Mouse (Mus musculus) myocyte (in vitro differentiated cells): Measurements from ENCODE around the gene Gm3417. TPM values are rescaled to one million over a fixed set of nuclear protein-coding genes. Genes with fewer than 3 reads are reported as not detected.
A peak's percentile ranks its signal among the peaks of the same experiment; 100 is the strongest.

Experiments
- H3K27me3 ChIP-seq: one replicate; pipeline ENCODE4 v1.6.1; 2011; ENCODE audit not compliant: control insufficient read depth, insufficient read depth, insufficient read length
- H3K36me3 ChIP-seq: one replicate; pipeline ENCODE4 v1.6.1; 2011; ENCODE audit not compliant: control insufficient read depth, insufficient read depth
- H3K4me2 ChIP-seq: one replicate; pipeline ENCODE4 v1.6.1; 2011; ENCODE audit warnings: low read depth, control low read depth
- H3K4me3 ChIP-seq: one replicate; pipeline ENCODE4 v1.5.1; 2011; ENCODE audit warnings: mild to moderate bottlenecking, control low read depth, moderate library complexity
- H3K79me2 ChIP-seq: one replicate; pipeline ENCODE4 v1.6.1; 2011; ENCODE audit not compliant: control insufficient read depth, insufficient read depth
- H3ac ChIP-seq: one replicate; pipeline ENCODE4 v1.6.1; 2011; ENCODE audit not compliant: control insufficient read depth, insufficient read length
- CEBPB ChIP-seq: IDR thresholded peaks from 2 replicates; pipeline ENCODE4 v1.6.1; 2011; ENCODE audit warnings: mild to moderate bottlenecking, moderate library complexity; ENCODE audit not compliant: poor library complexity, insufficient read depth, severe bottlenecking
- E2F4 ChIP-seq: IDR thresholded peaks from one replicate; pipeline ENCODE4 v1.6.1; 2011; ENCODE audit warnings: mild to moderate bottlenecking, control low read depth, moderate library complexity; ENCODE audit not compliant: insufficient read depth
- MAX ChIP-seq: IDR thresholded peaks from one replicate; pipeline ENCODE4 v1.6.1; 2011; ENCODE audit warnings: low read depth, mild to moderate bottlenecking, control low read depth
- MYOD1 ChIP-seq, 3 experiments: IDR thresholded peaks; one replicate each; pipeline ENCODE4 v1.6.1; 2011; ENCODE audit warnings: control low read depth in 2 of 3, low read depth in 2 of 3, mild to moderate bottlenecking in 2 of 3, moderate library complexity in 1 of 3; ENCODE audit not compliant: insufficient read length in 2 of 3, control insufficient read depth in 1 of 3
- MYOG ChIP-seq, 3 experiments: IDR thresholded peaks; one replicate each; pipeline ENCODE4 v1.6.1; 2011; ENCODE audit warnings: control low read depth in 2 of 3, low read depth in 2 of 3, mild to moderate bottlenecking in 2 of 3; ENCODE audit not compliant: insufficient read length in 2 of 3, control insufficient read depth in 1 of 3, insufficient read depth in 1 of 3
- POLR2A ChIP-seq: IDR thresholded peaks from one replicate; pipeline ENCODE4 v1.6.1; 2011; ENCODE audit warnings: low read depth, mild to moderate bottlenecking, control low read depth, moderate library complexity; ENCODE audit not compliant: insufficient read length
- POLR2AphosphoS2 ChIP-seq: IDR thresholded peaks from one replicate; pipeline ENCODE4 v1.6.1; 2011; ENCODE audit warnings: low read depth, control low read depth; ENCODE audit not compliant: insufficient read length
- REST ChIP-seq: IDR thresholded peaks from one replicate; pipeline ENCODE4 v1.6.1; 2011; ENCODE audit warnings: mild to moderate bottlenecking, control low read depth, moderate library complexity; ENCODE audit not compliant: insufficient read depth, insufficient read length
- SRF ChIP-seq: IDR thresholded peaks from one replicate; pipeline ENCODE4 v1.6.1; 2011; ENCODE audit warnings: low read depth; ENCODE audit not compliant: control insufficient read depth, insufficient read length
- TCF12 ChIP-seq: IDR thresholded peaks from one replicate; pipeline ENCODE4 v1.6.1; 2011; ENCODE audit warnings: mild to moderate bottlenecking, control low read depth; ENCODE audit not compliant: poor library complexity, insufficient read depth, severe bottlenecking
- TCF3 ChIP-seq: IDR thresholded peaks from one replicate; pipeline ENCODE4 v1.6.1; 2011; ENCODE audit warnings: low read depth, control low read depth; ENCODE audit not compliant: insufficient read length
- USF1 ChIP-seq: IDR thresholded peaks from one replicate; pipeline ENCODE4 v1.6.1; 2011; ENCODE audit warnings: low read depth, mild to moderate bottlenecking, control low read depth, moderate library complexity
- polyA plus RNA-seq: library from polyadenylated mRNA; unstranded; fragments of >200 nt; fragmentation: generic; extraction: Trizol; gene quantifications from one replicate; pipeline ENCODE4 v1.2.1, GENCODE M21; 2012; ENCODE audit warnings: missing spikeins

The Gm3417 gene
- polyA plus RNA-seq, 1 experiment: 0.31 TPM

DNA sequence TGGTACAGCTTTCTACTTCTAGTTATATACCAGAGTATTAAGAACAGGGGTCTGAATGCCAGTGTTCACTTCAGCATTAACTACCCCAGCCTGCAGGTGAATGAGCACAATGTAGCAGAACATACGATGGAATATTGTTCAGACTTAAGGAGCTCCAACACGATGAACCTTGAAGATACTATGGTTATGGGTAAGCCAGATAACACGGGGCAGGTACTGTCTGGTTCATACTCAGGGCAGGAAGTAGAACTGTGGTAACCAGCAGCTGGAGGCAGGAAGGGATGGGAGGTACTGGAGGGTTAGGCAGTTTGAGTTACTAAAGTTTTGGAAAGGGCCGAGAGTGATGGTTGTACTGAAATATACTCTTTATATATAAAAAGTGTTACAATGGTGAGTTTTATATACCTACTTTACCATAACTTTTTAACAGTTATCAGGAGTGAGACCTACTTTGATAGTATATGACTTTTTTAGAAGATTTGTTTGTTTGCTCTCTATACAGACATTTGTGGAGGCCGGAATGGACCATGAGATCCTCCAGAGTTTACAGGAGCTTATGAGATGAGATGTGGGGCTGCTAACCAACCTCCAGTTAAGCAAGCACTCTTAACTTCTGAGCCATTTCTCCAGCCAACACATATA is 19.8 kb downstream of the Gm3417 start:
- peaks cover 64% of the 10 kb centered on the region for H3K79me2 ChIP-seq
- H3K36me3 ChIP-seq: peaks cover 49% of the 10 kb centered on the region
- peak overlapping the region; percentile 80 for H3K4me2 ChIP-seq
- no peaks in the 10 kb centered on the region for H3K27me3 ChIP-seq
- TF ChIP-seq E2F4: no peak
- TF ChIP-seq MAX: no peak
- no peak for TF ChIP-seq TCF12
- no peak for TF ChIP-seq MYOD1 (IDR thresholded peaks at IDR 0.05; ENCODE audit: control insufficient read depth in 1 of 3, insufficient read length in 2 of 3, low read depth in 2 of 3)
- no peak for TF ChIP-seq SRF
- no peak for TF ChIP-seq USF1
- TF ChIP-seq POLR2AphosphoS2: no peak
- no peak for TF ChIP-seq POLR2A
- TF ChIP-seq REST: no peak
- TF ChIP-seq TCF3: no peak
- TF ChIP-seq MYOG (IDR thresholded peaks at IDR 0.05; ENCODE audit: control insufficient read depth in 1 of 3, insufficient read depth in 1 of 3, insufficient read length in 2 of 3, low read depth in 2 of 3): no peak
- TF ChIP-seq CEBPB: no peak
- peak overlapping the region; percentile 61 for H3K4me3 ChIP-seq
- H3ac ChIP-seq: no peak overlapping the region

DNA sequence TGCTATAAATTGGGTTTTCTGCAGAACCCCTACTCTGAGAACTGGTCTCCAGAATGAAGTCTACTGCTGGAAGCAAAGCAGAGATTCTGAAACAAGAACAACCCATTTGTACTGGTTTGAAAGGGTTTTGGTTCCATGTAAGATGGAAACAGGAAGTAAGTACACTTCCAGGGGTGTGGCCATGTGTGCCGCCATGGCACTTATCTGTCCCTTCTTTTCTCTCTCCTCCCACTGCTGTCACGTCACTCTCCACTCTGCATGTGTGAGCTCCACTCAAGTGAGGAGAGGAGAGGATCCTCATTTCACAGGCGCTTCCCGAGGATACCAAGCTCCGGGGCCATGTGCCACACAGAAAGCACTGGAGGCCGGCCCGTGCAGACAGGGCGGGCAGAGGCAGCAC is 25.1 kb downstream of the Gm3417 start:
- Histone ChIP-seq H3ac (no peak overlapping the region), H3K4me2 (no peak overlapping the region), H3K79me2 (peaks cover 51% of the 10 kb centered on the region), H3K36me3 (peaks cover 91% of the 10 kb centered on the region), H3K4me3 (no peak overlapping the region), H3K27me3 (no peaks in the 10 kb centered on the region)
- TF ChIP-seq E2F4 (no peak), MYOD1 (IDR thresholded peaks at IDR 0.05; ENCODE audit: control insufficient read depth in 1 of 3, insufficient read length in 2 of 3, low read depth in 2 of 3) (no peak), TCF3 (no peak), SRF (no peak), REST (no peak), USF1 (no peak), TCF12 (no peak), MAX (no peak), POLR2A (no peak), POLR2AphosphoS2 (no peak), MYOG (IDR thresholded peaks at IDR 0.05; ENCODE audit: control insufficient read depth in 1 of 3, insufficient read depth in 1 of 3, insufficient read length in 2 of 3, low read depth in 2 of 3) (no peak), CEBPB (no peak)

DNA sequence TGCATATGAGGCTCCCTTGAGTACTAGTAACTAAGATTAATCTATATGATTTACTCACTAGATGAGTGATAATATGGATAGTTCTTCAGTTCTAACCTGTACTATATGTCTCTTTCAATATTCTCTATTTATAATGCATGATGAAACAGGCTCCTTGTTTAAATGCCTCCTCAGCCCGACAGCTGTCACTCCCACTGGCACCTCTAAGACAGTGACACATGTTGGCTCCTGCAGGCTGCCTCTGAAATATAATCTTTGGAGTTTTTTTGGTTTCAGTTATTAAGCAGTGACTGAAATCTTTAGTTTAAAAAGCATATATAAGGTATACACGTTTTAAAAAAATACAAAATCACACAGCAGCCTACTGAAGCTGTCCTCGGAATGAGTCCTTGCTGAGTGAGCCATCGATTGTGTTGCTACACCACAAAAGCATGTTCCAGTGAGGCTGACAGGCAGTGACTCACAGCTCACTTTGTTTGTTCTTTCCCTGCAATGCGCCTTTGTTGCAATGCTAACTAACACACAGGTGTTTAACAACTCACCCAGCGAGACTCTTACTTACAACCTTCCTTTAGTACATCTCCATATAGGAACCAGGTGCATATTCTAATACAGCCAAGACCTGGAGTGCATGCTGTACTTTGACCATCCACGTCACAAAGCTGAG is 29.3 kb downstream of the Gm3417 start:
- TF ChIP-seq TCF12 (peak; percentile 54), MYOG (IDR thresholded peaks at IDR 0.05; ENCODE audit: control insufficient read depth in 1 of 3, insufficient read depth in 1 of 3, insufficient read length in 2 of 3, low read depth in 2 of 3) (peak in 2 of 3 experiments; percentile 57 to 59), MYOD1 (IDR thresholded peaks at IDR 0.05; ENCODE audit: control insufficient read depth in 1 of 3, insufficient read length in 2 of 3, low read depth in 2 of 3) (peak; percentile 29 to 72 (median 38)), REST (no peak)
- Histone ChIP-seq H3K27me3 (no peaks in the 10 kb centered on the region), H3ac (no peak overlapping the region), H3K36me3 (peaks cover 94% of the 10 kb centered on the region), H3K4me3 (no peak overlapping the region), H3K79me2 (peaks cover 44% of the 10 kb centered on the region), H3K4me2 (peak overlapping the region; percentile 7)

DNA sequence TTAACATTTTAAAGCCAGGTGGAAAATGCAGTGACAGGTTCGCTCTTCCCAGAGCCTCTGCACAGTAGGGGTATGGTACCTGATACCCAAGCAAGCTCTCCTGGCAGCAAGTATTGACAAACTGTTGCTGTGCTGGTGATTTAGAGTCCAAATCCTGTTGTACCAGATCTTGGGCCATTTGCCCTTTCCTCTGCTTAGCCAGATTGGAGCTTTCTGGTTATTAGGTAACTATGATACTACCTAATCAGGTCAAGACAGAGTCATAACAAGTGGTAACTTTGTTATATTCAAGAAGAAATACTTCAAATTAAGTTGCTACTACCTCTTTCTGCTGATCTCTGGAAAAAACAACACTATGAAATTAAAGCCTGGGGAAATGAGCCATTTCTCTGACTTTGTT is 34.0 kb downstream of the Gm3417 start:
- H3K4me3 ChIP-seq: no peak overlapping the region
- no peak for TF ChIP-seq CEBPB
- peak; percentile 40 for TF ChIP-seq POLR2AphosphoS2
- H3K36me3 ChIP-seq: peaks cover 48% of the 10 kb centered on the region
- no peaks in the 10 kb centered on the region for H3K27me3 ChIP-seq
- H3ac ChIP-seq: no peak overlapping the region
- H3K79me2 ChIP-seq: peaks cover 39% of the 10 kb centered on the region
- H3K4me2 ChIP-seq: peak overlapping the region; percentile 74

DNA sequence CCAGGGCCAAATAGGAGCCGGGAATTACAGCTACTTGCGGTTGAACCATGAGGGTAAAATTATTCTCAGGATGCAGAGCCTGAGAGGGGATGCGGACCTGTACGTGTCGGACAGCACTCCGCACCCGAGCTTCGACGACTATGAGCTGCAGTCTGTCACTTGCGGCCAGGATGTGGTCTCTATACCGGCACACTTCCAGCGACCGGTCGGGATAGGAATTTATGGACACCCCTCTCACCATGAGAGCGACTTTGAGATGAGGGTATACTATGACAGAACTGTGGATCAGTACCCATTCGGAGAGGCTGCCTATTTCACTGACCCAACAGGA is 34.9 kb downstream of the Gm3417 start:
- Histone ChIP-seq H3ac (peak overlapping the region; percentile 20), H3K79me2 (peaks cover 35% of the 10 kb centered on the region), H3K4me3 (peak overlapping the region; percentile 53), H3K27me3 (no peaks in the 10 kb centered on the region), H3K36me3 (peaks cover 40% of the 10 kb centered on the region), H3K4me2 (peak overlapping the region; percentile 74)
- TF ChIP-seq TCF3 (no peak), TCF12 (no peak), REST (no peak), MYOD1 (IDR thresholded peaks at IDR 0.05; ENCODE audit: control insufficient read depth in 1 of 3, insufficient read length in 2 of 3, low read depth in 2 of 3) (no peak), E2F4 (no peak), POLR2AphosphoS2 (no peak), USF1 (no peak), MYOG (IDR thresholded peaks at IDR 0.05; ENCODE audit: control insufficient read depth in 1 of 3, insufficient read depth in 1 of 3, insufficient read length in 2 of 3, low read depth in 2 of 3) (no peak), CEBPB (no peak), POLR2A (no peak)
